Mouse (Mus musculus): ENCODE data around the gene Tldc1.
A peak's percentile ranks its signal among the peaks of the same experiment; 100 is the strongest.

Gene Tldc1

DNA sequence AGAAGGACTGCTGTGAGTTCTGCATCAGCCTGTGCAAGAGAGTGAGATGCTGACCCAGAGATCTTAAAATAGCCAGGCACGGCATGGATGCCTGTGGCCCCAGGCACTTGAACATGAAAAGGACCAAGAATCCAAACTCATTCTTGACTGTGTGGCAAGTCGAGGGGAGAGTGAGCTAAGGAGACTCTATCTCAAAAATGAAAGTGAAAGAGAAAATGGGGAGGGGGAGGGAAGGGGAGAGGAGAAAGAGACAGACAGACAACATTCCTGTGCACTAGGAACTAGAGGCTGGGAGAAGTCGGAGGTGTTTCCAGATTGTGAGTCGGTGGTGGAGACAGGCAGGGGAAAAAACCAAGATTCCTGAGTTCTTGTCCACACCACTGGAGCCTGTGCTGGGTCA, 54.5 kb downstream of the Tldc1 start:
- no peak for DNase-seq (ENCODE audit: low read depth)

DNA sequence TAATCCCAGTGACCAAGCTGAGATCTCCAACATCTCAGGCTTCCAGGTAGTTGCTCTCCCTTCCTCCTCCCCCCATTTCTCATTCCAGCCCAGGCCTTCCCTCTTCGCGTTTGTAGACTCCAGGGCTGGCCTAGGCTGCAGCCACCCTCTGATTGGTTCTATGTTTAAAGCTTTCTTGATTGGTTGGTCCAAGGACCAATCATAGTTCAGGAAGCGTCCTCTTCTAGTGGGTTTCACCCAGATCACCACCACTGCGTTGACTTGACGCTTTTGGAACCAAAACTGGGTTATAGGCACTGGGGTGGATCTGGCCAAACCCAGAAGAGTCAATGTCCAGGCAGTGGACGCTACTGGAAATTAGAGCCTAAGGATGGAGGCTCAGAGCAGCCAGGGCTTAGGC, 55.9 kb downstream of the Tldc1 start:
- DNase-seq (ENCODE audit: low read depth): no peak

DNA sequence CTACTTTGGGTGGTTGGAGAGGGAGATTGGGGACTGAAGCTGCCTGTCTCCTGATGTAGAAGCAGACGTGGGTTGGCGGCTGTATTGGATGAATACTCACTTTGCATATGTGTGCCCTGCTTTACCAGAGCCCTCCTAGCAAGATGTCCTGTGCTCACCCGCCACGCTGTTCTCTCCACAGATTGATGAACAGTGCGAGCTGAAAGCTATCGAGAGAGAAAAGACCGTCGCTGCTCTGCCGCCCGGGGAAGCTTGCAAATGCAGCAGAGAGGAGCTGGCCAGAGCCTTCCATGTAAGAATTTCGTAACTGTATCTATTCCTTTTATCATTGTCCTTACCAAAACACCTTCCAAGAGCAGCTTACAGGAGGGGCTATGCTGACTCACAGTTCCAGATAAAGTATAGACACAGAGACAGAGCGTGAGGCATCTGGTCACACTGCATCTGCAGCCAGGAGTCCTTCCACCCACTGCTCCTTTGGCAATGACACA, 59.2 kb downstream of the Tldc1 start:
- no peak for DNase-seq (ENCODE audit: low read depth)

DNA sequence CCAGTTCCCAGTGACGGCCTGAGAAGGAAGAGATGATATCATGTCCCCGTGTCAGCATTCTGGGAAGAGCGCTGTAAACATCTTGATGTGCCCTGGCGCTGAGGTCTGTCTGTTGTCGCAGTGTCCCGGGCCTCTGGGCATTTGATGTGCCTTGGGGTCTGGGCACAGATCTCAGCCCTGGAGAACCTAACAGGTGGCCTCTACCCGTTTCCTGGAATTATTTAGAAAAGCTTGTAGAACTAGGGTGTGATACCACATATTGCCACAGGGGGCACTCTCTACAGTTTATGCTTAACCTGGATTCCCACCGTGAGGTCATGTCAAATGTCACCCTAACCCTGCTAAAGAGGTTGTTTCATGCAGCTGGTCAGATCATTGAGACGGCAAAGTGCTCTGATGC, 60.5 kb downstream of the Tldc1 start:
- peak; percentile 32 for DNase-seq (ENCODE audit: low read depth)

DNA sequence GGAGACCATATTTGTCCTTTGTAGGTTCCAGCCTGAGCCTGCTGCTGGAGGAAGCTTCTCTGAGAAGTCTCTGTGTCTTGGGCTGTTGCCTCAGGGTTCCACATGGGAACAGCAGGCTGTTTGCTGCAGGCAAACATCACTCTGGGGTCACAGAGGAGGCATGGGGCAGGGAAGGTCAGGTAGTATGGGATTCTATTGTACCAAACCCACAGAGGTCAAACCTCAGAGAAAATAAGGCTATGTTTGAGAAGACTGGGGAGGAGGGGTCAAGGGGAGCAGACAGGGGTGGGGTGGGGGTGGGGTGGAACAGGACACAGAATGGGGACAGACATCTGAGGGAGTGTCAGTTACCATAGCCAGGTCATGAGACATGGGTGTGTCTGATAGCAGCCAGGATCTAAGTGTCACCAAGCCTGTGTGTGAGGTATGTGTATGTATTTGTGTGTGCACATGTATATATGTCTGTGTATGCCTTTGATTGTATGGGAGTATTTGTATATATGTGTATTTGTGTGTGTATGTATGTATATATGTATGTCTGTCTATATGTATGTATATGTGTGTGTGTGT, 61.4 kb downstream of the Tldc1 start:
- no peak for DNase-seq (ENCODE audit: low read depth)

DNA sequence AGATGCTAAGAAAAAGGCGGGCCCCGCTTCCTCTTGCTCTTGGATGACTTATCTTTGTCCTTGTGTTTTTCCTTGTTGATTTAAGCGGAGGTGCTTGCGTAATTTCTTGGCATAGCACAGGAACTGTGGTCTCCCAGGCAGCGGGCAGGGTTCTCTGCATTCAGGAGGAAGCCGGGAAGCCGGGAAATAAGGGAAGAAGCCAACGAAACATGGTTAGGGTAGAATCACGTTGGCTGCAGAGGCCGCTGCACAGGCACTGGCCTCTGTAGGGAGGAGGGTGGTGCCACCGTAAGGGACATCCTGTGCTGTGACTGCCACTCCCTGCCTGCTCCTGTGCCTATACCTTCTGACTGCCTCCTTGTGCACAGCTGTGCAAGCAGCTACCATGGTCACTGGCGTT, 63.0 kb downstream of the Tldc1 start:
- DNase-seq (ENCODE audit: low read depth): no peak

DNA sequence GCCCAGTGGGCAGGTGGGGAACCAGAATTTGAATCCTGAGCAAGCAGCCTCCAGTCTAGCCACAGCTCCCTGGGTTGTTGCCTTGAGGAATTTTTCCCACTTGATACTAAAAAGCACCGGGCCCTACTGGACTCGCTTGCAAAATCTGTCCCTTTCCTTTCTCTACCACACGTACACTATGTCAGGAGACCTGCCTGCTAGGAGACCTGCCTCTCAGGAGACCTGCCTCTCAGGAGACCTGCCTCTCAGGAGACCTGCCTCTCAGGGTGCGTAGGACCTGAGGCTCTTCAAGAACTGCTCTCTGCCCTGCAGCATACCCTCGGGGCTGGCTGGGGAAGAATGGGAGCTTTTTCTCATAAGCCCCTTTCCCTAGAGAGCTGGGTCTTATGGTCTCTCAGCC, 64.8 kb downstream of the Tldc1 start:
- no peak for DNase-seq (ENCODE audit: low read depth)

DNA sequence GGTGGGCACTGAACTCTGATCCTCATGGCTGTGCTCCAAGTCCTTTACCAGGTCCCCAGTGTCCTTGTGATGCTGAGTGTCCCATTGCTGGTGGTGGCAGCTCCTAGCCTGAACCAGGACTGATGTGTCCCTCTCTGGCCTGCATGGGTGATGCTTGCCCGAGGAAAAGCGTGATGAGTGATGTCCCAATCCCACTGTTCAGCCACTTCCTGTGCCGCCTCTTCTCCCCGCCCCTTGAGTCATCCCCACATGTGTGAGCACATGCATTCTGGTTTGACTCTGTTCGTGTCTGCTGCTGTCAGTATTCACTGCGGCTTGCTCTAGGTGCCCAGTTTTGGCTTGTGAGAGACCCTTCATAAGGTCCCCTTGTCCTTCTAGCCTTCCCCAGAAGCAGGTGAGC, 66.0 kb downstream of the Tldc1 start:
- DNase-seq (ENCODE audit: low read depth): no peak

Measured in c-Kit-positive CD71-positive TER-119-negative erythroid progenitor cells, embryonic 14.5 days (primary cell).